Mouse (Mus musculus) forebrain, embryonic 11.5 days (tissue): Measurements from ENCODE around the gene Ryr1. TPM values are rescaled to one million over a fixed set of nuclear protein-coding genes. Genes with fewer than 3 reads are reported as not detected.

Source experiments
- ATAC-seq: fragments of 200-750 bp; cut with Nextera tagmentation; replicated peaks from 2 replicates; pipeline ENCODE4 v1.8.0; 2017; ENCODE audit warnings: moderate TSS enrichment; ENCODE audit not compliant: low FRiP score
- DNase-seq: peaks from one replicate; pipeline ENCODE4 v3.0.0-alpha.2; 2017; ENCODE audit warnings: low spot score
- H3K27ac ChIP-seq: fragments of 300-500 bp; sonication (generic); 2 replicates; pipeline ENCODE4 v1.5.1; 2014; ENCODE audit warnings: low read depth, low read length
- H3K27me3 ChIP-seq: fragments of 300-500 bp; sonication (generic); 2 replicates; pipeline ENCODE4 v1.6.1; 2014; ENCODE audit warnings: mild to moderate bottlenecking, low read length, mixed read lengths; ENCODE audit not compliant: control insufficient read depth, insufficient read depth
- H3K36me3 ChIP-seq: fragments of 300-500 bp; sonication (generic); 2 replicates; pipeline ENCODE4 v1.6.1; 2014; ENCODE audit warnings: mild to moderate bottlenecking, low read length, moderate library complexity, mixed read lengths; ENCODE audit not compliant: control insufficient read depth, insufficient read depth
- H3K4me1 ChIP-seq: fragments of 300-500 bp; sonication (generic); replicated peaks from 2 replicates; pipeline ENCODE4 v1.6.1; 2014; ENCODE audit warnings: low read length, mixed read lengths; ENCODE audit not compliant: control insufficient read depth, insufficient read depth
- H3K4me2 ChIP-seq: fragments of 300-500 bp; sonication (generic); 2 replicates; pipeline ENCODE4 v1.6.1; 2014; ENCODE audit warnings: low read depth, mild to moderate bottlenecking, low read length, moderate library complexity, mixed read lengths; ENCODE audit not compliant: severe bottlenecking
- H3K4me3 ChIP-seq: fragments of 300-500 bp; sonication (generic); 2 replicates; pipeline ENCODE4 v1.5.1; 2014; ENCODE audit warnings: low read depth, low read length
- H3K9ac ChIP-seq: fragments of 300-500 bp; sonication (generic); 2 replicates; pipeline ENCODE4 v1.6.1; 2014; ENCODE audit warnings: low read length
- H3K9me3 ChIP-seq: fragments of 300-500 bp; sonication (generic); 2 replicates; pipeline ENCODE4 v1.6.1; 2016; ENCODE audit warnings: low read length, mixed read lengths; ENCODE audit not compliant: control insufficient read depth
- WGBS: fragments of 180-500 bp; shearing (Covaris S2); extraction: QIAGEN DNeasy Blood & Tissue Kit; methylation state at CpG from one replicate; pipeline ENCODE4 v1.1.7; 2014; 5-methylcytosine and 5-hydroxymethylcytosine counted together
- polyA plus RNA-seq: library from polyadenylated mRNA; unstranded; fragments of >200 nt; fragmentation: Nextera tagmentation; extraction: Ambion mirVana; gene quantifications from 2 replicates; pipeline ENCODE4 v1.2.1, GENCODE M21; 2014

Ryr1 gene
- polyA plus RNA-seq, 1 experiment from 2014 or later: 1.2 TPM

GRCm38 (mm10) chr7:29043016-29043673 is 81.8 kb downstream of the Ryr1 start:
- no peak overlapping the region for H3K4me3 ChIP-seq

GRCm38 (mm10) chr7:29041194-29041593 is 83.8 kb downstream of the Ryr1 start:
- Histone ChIP-seq H3K27ac (no peak overlapping the region), H3K36me3 (no peaks in the 10 kb centered on the region), H3K4me3 (no peak overlapping the region), H3K9ac (no peak overlapping the region), H3K4me2 (no peak overlapping the region), H3K9me3 (no peaks in the 10 kb centered on the region), H3K27me3 (no peaks in the 10 kb centered on the region), H3K4me1 (peaks cover 7% of the 10 kb centered on the region; the same call in 1 of the 2 replicates)
- ATAC-seq: no peak
- DNase-seq: no peak
- 82% methylated on average over 5 of the region's 5 CpGs for WGBS

More at GRCm38 (mm10) chr7:29043016-29043673, 81.8 kb downstream of the Ryr1 start:
- no peaks in the 10 kb centered on the region for H3K27me3 ChIP-seq
- H3K27ac ChIP-seq: no peak overlapping the region
- peaks cover 2% of the 10 kb centered on the region; the same call in 1 of the 2 replicates for H3K9me3 ChIP-seq
- no peak for ATAC-seq
- DNase-seq: no peak
- H3K4me1 ChIP-seq: peaks cover 7% of the 10 kb centered on the region; the same call in 1 of the 2 replicates
- H3K9ac ChIP-seq: no peak overlapping the region
- no peak overlapping the region for H3K4me2 ChIP-seq
- 80% methylated on average over 19 of the region's 19 CpGs for WGBS
- no peaks in the 10 kb centered on the region for H3K36me3 ChIP-seq

GRCm38 (mm10) chr7:29039985-29040661 is 84.9 kb downstream of the Ryr1 start:
- Histone ChIP-seq H3K4me3 (peak overlapping the region; percentile 37), H3K36me3 (no peaks in the 10 kb centered on the region), H3K27me3 (no peaks in the 10 kb centered on the region), H3K4me2 (peak overlapping the region; percentile 77), H3K9ac (peak overlapping the region; percentile 69), H3K9me3 (no peaks in the 10 kb centered on the region), H3K27ac (no peak overlapping the region), H3K4me1 (peaks cover 7% of the 10 kb centered on the region; the same call in 1 of the 2 replicates)
- WGBS: 1% methylated on average over 26 of the region's 26 CpGs
- peak; percentile 79 for DNase-seq
- ATAC-seq: peak; percentile 67

GRCm38 (mm10) chr7:29039604-29039984 is 85.4 kb downstream of the Ryr1 start:
- DNase-seq: peak; percentile 93
- ATAC-seq: peak; percentile 75
- Histone ChIP-seq H3K27me3 (no peaks in the 10 kb centered on the region), H3K4me3 (peak overlapping the region; percentile 37), H3K36me3 (no peaks in the 10 kb centered on the region), H3K27ac (no peak overlapping the region), H3K4me2 (peak overlapping the region; percentile 77), H3K9ac (peak overlapping the region; percentile 69), H3K9me3 (no peaks in the 10 kb centered on the region), H3K4me1 (peaks cover 7% of the 10 kb centered on the region; the same call in 1 of the 2 replicates)
- WGBS: 2% methylated on average over 11 of the region's 11 CpGs

GRCm38 (mm10) chr7:29037261-29037660 is 87.7 kb downstream of the Ryr1 start:
- 85% methylated on average over 6 of the region's 6 CpGs for WGBS
- Histone ChIP-seq H3K9ac (no peak overlapping the region), H3K36me3 (no peaks in the 10 kb centered on the region), H3K4me2 (no peak overlapping the region), H3K4me3 (no peak overlapping the region), H3K27me3 (no peaks in the 10 kb centered on the region), H3K4me1 (peaks cover 7% of the 10 kb centered on the region; the same call in 1 of the 2 replicates), H3K27ac (no peak overlapping the region), H3K9me3 (no peaks in the 10 kb centered on the region; the same call in 1 of the 2 replicates)
- ATAC-seq (no peak), DNase-seq (no peak)

GRCm38 (mm10) chr7:29032685-29033084 is 92.3 kb downstream of the Ryr1 start:
- no peak overlapping the region for H3K4me2 ChIP-seq
- H3K4me3 ChIP-seq: no peak overlapping the region
- no peak for ATAC-seq
- H3K36me3 ChIP-seq: no peaks in the 10 kb centered on the region
- DNase-seq: no peak
- H3K9me3 ChIP-seq: no peaks in the 10 kb centered on the region; the same call in 1 of the 2 replicates
- H3K9ac ChIP-seq: no peak overlapping the region
- H3K4me1 ChIP-seq: no peaks in the 10 kb centered on the region
- H3K27me3 ChIP-seq: no peaks in the 10 kb centered on the region
- H3K27ac ChIP-seq: no peak overlapping the region
- WGBS: 82% methylated on average over 5 of the region's 5 CpGs

- Histone ChIP-seq H3K4me2 (no peak overlapping the region), H3K9me3 (no peaks in the 10 kb centered on the region; the same call in 1 of the 2 replicates), H3K27ac (no peak overlapping the region), H3K9ac (no peak overlapping the region), H3K27me3 (no peaks in the 10 kb centered on the region), H3K36me3 (no peaks in the 10 kb centered on the region), H3K4me3 (no peak overlapping the region), H3K4me1 (no peaks in the 10 kb centered on the region)
- ATAC-seq: no peak
- DNase-seq: no peak
- 93% methylated on average over 10 of the region's 10 CpGs for WGBS
These were observed 93.3 kb downstream of the Ryr1 start for GRCm38 (mm10) chr7:29031641-29032040.

GRCm38 (mm10) chr7:29029690-29030656 is 95.0 kb downstream of the Ryr1 start:
- Histone ChIP-seq H3K4me1 (no peaks in the 10 kb centered on the region), H3K4me3 (no peak overlapping the region), H3K4me2 (no peak overlapping the region), H3K9ac (no peak overlapping the region), H3K27ac (no peak overlapping the region), H3K9me3 (no peaks in the 10 kb centered on the region; the same call in 1 of the 2 replicates), H3K27me3 (no peaks in the 10 kb centered on the region), H3K36me3 (no peaks in the 10 kb centered on the region)
- DNase-seq (no peak), ATAC-seq (no peak)
- WGBS: 92% methylated on average over 14 of the region's 14 CpGs
